ENCODE assay signal across 8 mouse cellular contexts in the genomic region with DNA sequence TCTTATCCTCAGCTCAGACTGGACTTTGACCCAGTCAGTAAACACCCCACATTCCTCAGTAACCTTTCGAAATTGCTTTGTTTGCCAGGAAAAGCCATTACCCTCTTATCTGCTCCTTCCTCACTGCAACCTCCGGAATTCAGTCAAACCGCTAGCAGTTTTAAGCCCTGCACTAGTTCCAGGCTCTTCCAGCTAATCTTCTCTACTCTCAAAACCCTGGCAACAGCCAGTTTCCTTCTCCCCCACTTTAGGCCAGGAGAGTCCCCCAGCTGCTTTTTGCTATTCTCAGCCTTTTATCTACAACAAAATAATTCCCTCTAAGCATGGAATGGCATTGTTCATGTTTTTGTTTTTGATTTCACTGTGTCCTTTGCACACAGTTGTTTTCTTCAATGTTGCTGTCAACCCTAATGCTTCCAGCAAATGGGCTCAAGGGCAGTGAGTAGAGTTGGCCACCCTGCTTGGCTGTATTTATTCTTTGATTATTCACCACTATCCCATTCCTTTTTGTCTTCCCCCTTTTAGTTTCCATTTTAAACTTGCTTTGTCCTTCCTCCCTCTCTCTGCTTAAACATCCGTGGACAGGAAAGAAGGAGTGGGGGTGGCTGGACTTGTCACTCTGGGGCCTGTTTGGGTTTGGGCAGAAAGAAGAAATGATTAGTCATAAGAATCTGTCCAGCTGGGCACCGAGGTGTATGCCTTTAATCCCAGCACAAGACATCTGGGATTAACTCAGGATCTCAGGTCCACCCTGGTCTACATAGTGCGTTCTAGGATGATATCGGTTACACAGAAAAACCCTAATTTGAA.
DNase-seq lines count a peak whose midpoint lies in the region; ATAC-seq and TF ChIP-seq lines count a peak whose summit lies in the region.

No protein-coding gene starts in this region.

- H3K27me3 ChIP-seq in forebrain, postnatal 0 days (ENCODE audit: insufficient read depth, low read length) = no peaks in the 10 kb centered on the region
- H3K27me3 ChIP-seq in lung, postnatal 0 days (replicated peaks; ENCODE audit: insufficient read depth, low read length) = no peaks in the 10 kb centered on the region

- no peaks in the 10 kb centered on the region for H3K36me3 ChIP-seq in forebrain, postnatal 0 days (ENCODE audit: insufficient read depth)
- H3K36me3 ChIP-seq in lung, postnatal 0 days (ENCODE audit: insufficient read depth, low read length) = no peaks in the 10 kb centered on the region

- DNase-seq in embryo, embryonic 10.5 days (ENCODE audit: low spot score) = peak; percentile 17
- no peak for DNase-seq in embryo, embryonic 10 days (ENCODE audit: low spot score)
- DNase-seq in 3T3-L1 (ENCODE audit: low read depth, low spot score) (peak; percentile 54), MN1 (ENCODE audit: low spot score) (no peak)
- DNase-seq in forebrain, postnatal 0 days = no peak
- DNase-seq in lung, postnatal 0 days (ENCODE audit: low spot score) = peak; percentile 65
- DNase-seq in cerebellum, adult 9-10 months = no peak
- DNase-seq in cerebellum, postnatal 36 days = no peak

- no peak for ATAC-seq in forebrain, postnatal 0 days
- peak; percentile 73 for ATAC-seq in lung, postnatal 0 days

- H3K9ac ChIP-seq in forebrain, postnatal 0 days = no peak overlapping the region
- no peak overlapping the region for H3K9ac ChIP-seq in lung, postnatal 0 days (replicated peaks; ENCODE audit: low read depth)

- TF ChIP-seq EP300 in lung, postnatal 0 days (IDR thresholded peaks at IDR 0.05) = no peak

- H3K9me3 ChIP-seq in forebrain, postnatal 0 days (ENCODE audit: low read length) = no peaks in the 10 kb centered on the region
- H3K9me3 ChIP-seq in lung, postnatal 0 days (ENCODE audit: low read length) = no peaks in the 10 kb centered on the region

- peak overlapping the region; percentile 36; the same call in 1 of the 2 replicates for H3K27ac ChIP-seq in forebrain, postnatal 0 days (ENCODE audit: low read depth, low read length)
- H3K27ac ChIP-seq in lung, postnatal 0 days (ENCODE audit: low read length) = peak overlapping the region; percentile 51

- H3K4me2 ChIP-seq in forebrain, postnatal 0 days (ENCODE audit: low read depth) = no peak overlapping the region
- no peak overlapping the region for H3K4me2 ChIP-seq in lung, postnatal 0 days (replicated peaks; ENCODE audit: low read depth, low read length)

- H3K4me3 ChIP-seq in forebrain, postnatal 0 days (ENCODE audit: low read depth, low read length) = no peak overlapping the region
- H3K4me3 ChIP-seq in lung, postnatal 0 days (ENCODE audit: low read depth, low read length) = no peak overlapping the region

- peaks cover 6% of the 10 kb centered on the region; the same call in 1 of the 2 replicates for H3K4me1 ChIP-seq in forebrain, postnatal 0 days (ENCODE audit: insufficient read depth)
- no peaks in the 10 kb centered on the region for H3K4me1 ChIP-seq in lung, postnatal 0 days (ENCODE audit: insufficient read depth, low read depth, low read length)

- TF ChIP-seq CTCF in forebrain, postnatal 0 days (IDR thresholded peaks at IDR 0.05; ENCODE audit: low read depth) = no peak
- no peak for TF ChIP-seq CTCF in lung, postnatal 0 days (IDR thresholded peaks at IDR 0.05)

- WGBS in forebrain, postnatal 0 days = 37% methylated on average over 7 of the region's 7 CpGs
- 30% methylated on average over 7 of the region's 7 CpGs for WGBS in lung, postnatal 0 days

Comparison
In these comparisons a context has a peak if more than half of its experiments do, and no peak if none do; other contexts are left out.
1. DNase-seq: peak in embryo, embryonic 10.5 days (single experiment), 3T3-L1 (single experiment) and lung, postnatal 0 days (single experiment); none in embryo, embryonic 10 days (single experiment), forebrain, postnatal 0 days (single experiment), cerebellum, adult 9-10 months (single experiment), cerebellum, postnatal 36 days (0 of 2) and MN1 (single experiment).